Mouse (Mus musculus) midbrain, embryonic 14.5 days (tissue): ENCODE measurements around the gene Prkcg. TPM values are rescaled to one million over a fixed set of nuclear protein-coding genes. Genes with fewer than 3 reads are reported as not detected.
"Not testable (repeated sequence)": the region's sequence is repeated elsewhere in the genome, so short reads cannot be mapped to it uniquely, and the experiment has no call there.

Source experiments
- ATAC-seq: fragments of 200-750 bp; cut with Nextera tagmentation; 2 replicates; pipeline ENCODE4 v1.8.0; 2017; ENCODE audit warnings: moderate number of reproducible peaks, moderate library complexity; ENCODE audit not compliant: low FRiP score, low TSS enrichment
- DNase-seq: peaks from one replicate; pipeline ENCODE4 v3.0.0-alpha.2; 2015
- H3K27ac ChIP-seq: fragments of 300-500 bp; sonication (generic); replicated peaks from 2 replicates; pipeline ENCODE4 v1.5.1; 2014; ENCODE audit warnings: mild to moderate bottlenecking, low read depth, low read length, moderate library complexity
- H3K27me3 ChIP-seq: fragments of 300-500 bp; sonication (generic); 2 replicates; pipeline ENCODE4 v1.6.1; 2014; ENCODE audit warnings: low read length, control low read depth, mixed read lengths; ENCODE audit not compliant: control insufficient read depth, insufficient read depth
- H3K36me3 ChIP-seq: fragments of 300-500 bp; sonication (generic); 2 replicates; pipeline ENCODE4 v1.6.1; 2014; ENCODE audit warnings: low read length, control low read depth; ENCODE audit not compliant: control insufficient read depth, insufficient read depth
- H3K4me1 ChIP-seq: fragments of 300-500 bp; sonication (generic); 2 replicates; pipeline ENCODE4 v1.6.1; 2014; ENCODE audit warnings: mild to moderate bottlenecking, antibody characterized with exemption, low read length, control low read depth; ENCODE audit not compliant: control insufficient read depth, insufficient read depth
- H3K4me2 ChIP-seq: fragments of 300-500 bp; sonication (generic); 2 replicates; pipeline ENCODE4 v1.6.1; 2014; ENCODE audit warnings: mild to moderate bottlenecking, low read length, moderate library complexity
- H3K4me3 ChIP-seq: fragments of 300-500 bp; sonication (generic); replicated peaks from 2 replicates; pipeline ENCODE4 v1.5.1; 2014; ENCODE audit warnings: low read depth, low read length
- H3K9ac ChIP-seq: fragments of 300-500 bp; sonication (generic); replicated peaks from 2 replicates; pipeline ENCODE4 v1.6.1; 2014; ENCODE audit warnings: mild to moderate bottlenecking, low read length, moderate library complexity
- H3K9me3 ChIP-seq: fragments of 300-500 bp; sonication (generic); 2 replicates; pipeline ENCODE4 v1.6.1; 2016; ENCODE audit warnings: low read length, control low read depth, mixed read lengths; ENCODE audit not compliant: control insufficient read depth
- WGBS: fragments of 180-500 bp; shearing (Covaris S2); extraction: QIAGEN DNeasy Blood & Tissue Kit; methylation state at CpG from one replicate; pipeline ENCODE4 v1.1.7; 2014; 5-methylcytosine and 5-hydroxymethylcytosine counted together
- polyA plus RNA-seq: library from polyadenylated mRNA; unstranded; fragments of >200 nt; fragmentation: Nextera tagmentation; extraction: Ambion mirVana; gene quantifications from 2 replicates; pipeline ENCODE4 v1.2.1, GENCODE M21; 2014

Gene Prkcg
- polyA plus RNA-seq, 1 experiment from 2014 or later, result 1.3 TPM

DNA sequence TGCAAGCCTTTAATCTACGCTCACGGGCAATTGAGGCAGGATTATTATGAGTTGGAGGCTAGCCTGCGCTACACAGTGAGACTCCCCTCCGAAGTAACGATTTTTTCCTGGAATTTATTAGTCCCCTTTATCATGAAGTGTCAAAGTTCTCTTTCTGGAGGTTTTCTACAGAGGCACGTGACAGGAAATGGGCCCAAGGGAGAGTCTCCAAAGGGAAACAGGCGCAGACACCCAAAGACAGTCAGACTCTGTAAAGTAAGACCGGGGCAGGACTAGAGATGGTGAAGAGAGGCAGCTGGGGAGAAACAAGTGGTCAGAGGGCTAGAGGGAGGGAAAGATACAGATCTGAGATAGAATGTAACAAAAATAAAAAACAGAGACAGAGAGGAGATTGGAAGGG lies 21.1 kb upstream of the Prkcg start:
- WGBS, result 79% methylated on average over 8 of the region's 8 CpGs

GRCm38 (mm10) chr7:3268291-3268690 lies 20.7 kb upstream of the Prkcg start:
- ATAC-seq, result no peak
- H3K9me3 ChIP-seq, result no peaks in the 10 kb centered on the region
- WGBS, result 12% methylated on average over 3 of the region's 3 CpGs

More for the DNA sequence above, 21.1 kb upstream of the Prkcg start:
- ATAC-seq (no peak), DNase-seq (no peak)
- H3K4me3 ChIP-seq, result no peak overlapping the region
- H3K27me3 ChIP-seq, result no peaks in the 10 kb centered on the region
- H3K4me2 ChIP-seq, result no peak overlapping the region
- H3K9me3 ChIP-seq, result no peaks in the 10 kb centered on the region
- no peak overlapping the region for H3K9ac ChIP-seq
- H3K36me3 ChIP-seq, result no peaks in the 10 kb centered on the region
- H3K27ac ChIP-seq, result no peak overlapping the region
- no peaks in the 10 kb centered on the region for H3K4me1 ChIP-seq

GRCm38 (mm10) chr7:3272206-3272605 lies 16.8 kb upstream of the Prkcg start:
- 92% methylated on average over 9 of the region's 9 CpGs for WGBS
- ATAC-seq (no peak), DNase-seq (no peak)
- Histone ChIP-seq H3K27me3 (no peaks in the 10 kb centered on the region), H3K4me2 (no peak overlapping the region), H3K36me3 (no peaks in the 10 kb centered on the region), H3K4me3 (no peak overlapping the region), H3K4me1 (no peaks in the 10 kb centered on the region), H3K9ac (no peak overlapping the region), H3K9me3 (no peaks in the 10 kb centered on the region), H3K27ac (no peak overlapping the region)

More at GRCm38 (mm10) chr7:3268291-3268690, 20.7 kb upstream of the Prkcg start:
- H3K27me3 ChIP-seq, result no peaks in the 10 kb centered on the region
- no peak overlapping the region for H3K9ac ChIP-seq
- no peak overlapping the region for H3K4me2 ChIP-seq
- no peak overlapping the region for H3K4me3 ChIP-seq
- DNase-seq, result no peak
- no peaks in the 10 kb centered on the region for H3K4me1 ChIP-seq
- no peak overlapping the region for H3K27ac ChIP-seq
- no peaks in the 10 kb centered on the region for H3K36me3 ChIP-seq

- no peaks in the 10 kb centered on the region for H3K9me3 ChIP-seq
- H3K4me1 ChIP-seq, result no peaks in the 10 kb centered on the region
- H3K27me3 ChIP-seq, result no peaks in the 10 kb centered on the region
- no peak for ATAC-seq
- no peak overlapping the region for H3K27ac ChIP-seq
- no peak for DNase-seq
- WGBS, result 66% methylated on average over 6 of the region's 6 CpGs
- H3K4me3 ChIP-seq, result no peak overlapping the region
- H3K4me2 ChIP-seq, result no peak overlapping the region
- no peak overlapping the region for H3K9ac ChIP-seq
- H3K36me3 ChIP-seq, result no peaks in the 10 kb centered on the region
These were observed 13.4 kb upstream of the Prkcg start for GRCm38 (mm10) chr7:3275455-3276170.

DNA sequence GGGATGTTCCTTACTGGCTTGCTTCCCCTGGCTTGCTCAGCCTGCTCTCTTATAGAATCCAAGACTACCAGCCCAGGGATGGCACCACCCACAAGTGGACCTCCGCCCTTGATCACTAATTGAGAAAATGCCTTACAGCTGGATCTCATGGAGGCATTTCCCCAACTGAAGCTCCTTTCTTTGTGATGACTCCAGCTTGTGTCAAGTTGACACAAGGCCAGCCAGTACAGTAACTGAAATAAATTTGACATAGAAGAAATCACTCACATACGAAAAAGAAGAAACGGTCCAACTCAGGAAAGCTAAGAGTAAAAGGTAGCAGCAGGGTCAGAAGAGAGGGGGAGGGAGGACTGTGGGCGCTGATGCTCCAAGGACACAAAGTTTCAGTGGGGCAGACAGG lies 12.2 kb upstream of the Prkcg start:
- not testable (repeated sequence) for DNase-seq, H3K27ac ChIP-seq, H3K9me3 ChIP-seq, H3K27me3 ChIP-seq, H3K36me3 ChIP-seq, H3K4me1 ChIP-seq, H3K4me3 ChIP-seq, ATAC-seq, H3K9ac ChIP-seq, H3K4me2 ChIP-seq
- WGBS, result 47% methylated on average over 4 of the region's 4 CpGs

GRCm38 (mm10) chr7:3280080-3280653 lies 8.8 kb upstream of the Prkcg start:
- ATAC-seq (no peak), DNase-seq (no peak)
- Histone ChIP-seq H3K27me3 (no peaks in the 10 kb centered on the region), H3K9ac (no peak overlapping the region), H3K36me3 (no peaks in the 10 kb centered on the region), H3K9me3 (no peaks in the 10 kb centered on the region), H3K4me1 (no peaks in the 10 kb centered on the region), H3K4me3 (no peak overlapping the region), H3K4me2 (no peak overlapping the region), H3K27ac (no peak overlapping the region)
- WGBS, result 66% methylated on average over 5 of the region's 5 CpGs

- no peak overlapping the region for H3K4me3 ChIP-seq
- DNase-seq, result no peak
- no peaks in the 10 kb centered on the region for H3K9me3 ChIP-seq
- no peaks in the 10 kb centered on the region for H3K4me1 ChIP-seq
- ATAC-seq, result no peak
- 36% methylated on average over 8 of the region's 8 CpGs for WGBS
- no peak overlapping the region for H3K4me2 ChIP-seq
- H3K9ac ChIP-seq, result no peak overlapping the region
- H3K36me3 ChIP-seq, result no peaks in the 10 kb centered on the region
- H3K27me3 ChIP-seq, result no peaks in the 10 kb centered on the region
- H3K27ac ChIP-seq, result no peak overlapping the region
These were observed 8.3 kb upstream of the Prkcg start for GRCm38 (mm10) chr7:3280654-3281153.

- H3K4me1 ChIP-seq, result no peaks in the 10 kb centered on the region
- no peaks in the 10 kb centered on the region for H3K36me3 ChIP-seq
- H3K27ac ChIP-seq, result no peak overlapping the region
- H3K4me2 ChIP-seq, result no peak overlapping the region
- no peak for DNase-seq
- no peak overlapping the region for H3K4me3 ChIP-seq
- no peaks in the 10 kb centered on the region for H3K9me3 ChIP-seq
- no peak for ATAC-seq
- H3K9ac ChIP-seq, result no peak overlapping the region
- WGBS, result 85% methylated on average over 6 of the region's 6 CpGs
- H3K27me3 ChIP-seq, result no peaks in the 10 kb centered on the region
These were observed 7.2 kb upstream of the Prkcg start for GRCm38 (mm10) chr7:3281741-3282140.
